19 mouse cellular contexts compared by ENCODE assay signal in the genomic region with DNA sequence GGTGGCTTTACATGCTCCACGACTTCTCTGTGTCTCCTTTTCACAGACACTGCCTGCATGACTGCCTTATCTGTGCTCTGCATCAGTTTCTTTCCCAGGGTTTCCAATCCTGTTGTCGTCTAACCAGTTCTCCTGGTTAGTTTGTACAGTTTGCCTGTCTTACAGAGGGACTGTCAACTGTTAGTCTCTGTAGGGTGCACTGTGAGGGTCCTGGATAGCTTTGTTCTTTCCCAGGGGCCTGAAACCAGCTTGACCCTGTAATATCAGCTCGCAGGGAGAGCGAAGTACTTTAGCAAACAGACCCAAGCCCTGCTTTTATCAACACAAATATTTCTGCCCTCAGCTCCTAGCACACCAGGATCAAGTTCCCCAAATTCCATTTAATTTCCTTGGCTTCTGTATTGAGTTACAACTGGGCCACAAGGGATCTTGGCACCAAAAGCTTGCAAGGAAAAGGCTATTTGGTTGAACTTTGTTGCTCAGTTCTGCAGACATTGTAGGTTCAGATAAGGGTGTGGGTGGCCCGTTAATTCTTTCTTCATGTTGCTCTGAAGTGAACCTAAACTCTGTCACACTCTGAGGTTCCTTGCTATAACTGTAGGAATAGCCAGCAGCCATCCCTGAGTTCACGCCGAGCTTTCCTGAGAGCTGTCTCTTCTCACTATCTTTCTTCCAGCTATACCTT. TPM values are rescaled to one million over a fixed set of nuclear protein-coding genes. Genes with fewer than 3 reads are reported as not detected.
DNase-seq lines count a peak whose midpoint lies in the region; ATAC-seq and TF ChIP-seq lines count a peak whose summit lies in the region.
"Had no signal": no experiment of that assay in that cellular context is flagged by ENCODE, and none has a peak within 500 bp of the region (broad histone marks: within the 10 kb centered on the region; RNA-seq: fewer than 3 reads in every experiment).

No protein-coding gene starts in this region.

- H3K9me3 ChIP-seq in heart, embryonic 13.5 days, result peaks cover 5% of the 10 kb centered on the region; the same call in 1 of the 2 replicates
- H3K9me3 ChIP-seq in kidney, postnatal 0 days (replicated peaks; ENCODE audit: low read length), result no peaks in the 10 kb centered on the region
- H3K9me3 ChIP-seq: forebrain, embryonic 13.5 days; hindbrain, embryonic 15.5 days; liver, embryonic 13.5 days; midbrain, embryonic 13.5 days had no signal

- H3K4me3 ChIP-seq in heart, embryonic 13.5 days, result no peak overlapping the region
- no peak overlapping the region for H3K4me3 ChIP-seq in kidney, postnatal 0 days (replicated peaks; ENCODE audit: low read depth, low read length)
- H3K4me3 ChIP-seq: forebrain, embryonic 13.5 days; hindbrain, embryonic 15.5 days; liver, embryonic 13.5 days; midbrain, embryonic 13.5 days had no signal

- WGBS in heart, embryonic 13.5 days, result 36% methylated on average over 7 of the region's 7 CpGs
- WGBS in kidney, postnatal 0 days, result 29% methylated on average over 7 of the region's 7 CpGs

- H3K27me3 ChIP-seq in heart, embryonic 13.5 days (replicated peaks), result no peaks in the 10 kb centered on the region
- H3K27me3 ChIP-seq in kidney, postnatal 0 days (ENCODE audit: insufficient read depth, low read length), result no peaks in the 10 kb centered on the region
- H3K27me3 ChIP-seq: forebrain, embryonic 13.5 days; hindbrain, embryonic 15.5 days; liver, embryonic 13.5 days; midbrain, embryonic 13.5 days; Patski had no signal

- DNase-seq in heart, adult 8-10 months (ENCODE audit: low spot score), result no peak
- peak; percentile 47 for DNase-seq in urinary bladder, postnatal 14 days (ENCODE audit: low spot score)
- no peak for DNase-seq in urinary bladder, adult 2 months (ENCODE audit: low spot score)
- peak; percentile 63 for DNase-seq in kidney, postnatal 0 days (ENCODE audit: low spot score)
- no peak for DNase-seq in testis, postnatal 10 days (ENCODE audit: low spot score)
- DNase-seq in c-Kit-positive CD71-positive TER-119-positive erythroid progenitor cells, embryonic 14.5 days (ENCODE audit: low spot score), result no peak
- DNase-seq: adrenal gland, postnatal 14 days; cerebellum, adult 9-10 months; layer of hippocampus, adult 9-11 months; liver, embryonic 13.5 days; thymus, postnatal 4 days had no signal

- no peak overlapping the region for H3K4me2 ChIP-seq in heart, embryonic 13.5 days
- no peak overlapping the region for H3K4me2 ChIP-seq in kidney, postnatal 0 days (ENCODE audit: low read length)
- H3K4me2 ChIP-seq: forebrain, embryonic 13.5 days; hindbrain, embryonic 15.5 days; liver, embryonic 13.5 days; midbrain, embryonic 13.5 days had no signal

- H3K36me3 ChIP-seq in heart, embryonic 13.5 days, result no peaks in the 10 kb centered on the region
- no peaks in the 10 kb centered on the region for H3K36me3 ChIP-seq in kidney, postnatal 0 days (ENCODE audit: insufficient read depth, low read length)
- H3K36me3 ChIP-seq: hindbrain, embryonic 15.5 days; liver, embryonic 13.5 days; midbrain, embryonic 13.5 days had no signal

- no peak for TF ChIP-seq CTCF in kidney, postnatal 0 days (IDR thresholded peaks at IDR 0.05; ENCODE audit: low read depth)

- no peak for ATAC-seq in heart, embryonic 13.5 days (ENCODE audit: extremely low read depth, insufficient number of reproducible peaks, low FRiP score, low TSS enrichment)
- no peak for ATAC-seq in kidney, postnatal 0 days (replicated peaks; ENCODE audit: low FRiP score, low read depth)
- no peak for ATAC-seq in cerebellum, adult (ENCODE audit: insufficient number of reproducible peaks, low FRiP score, low TSS enrichment)
- ATAC-seq: forebrain, embryonic 13.5 days; midbrain, embryonic 13.5 days; Patski had no signal

- peaks cover 29% of the 10 kb centered on the region for H3K4me1 ChIP-seq in heart, embryonic 13.5 days
- H3K4me1 ChIP-seq in kidney, postnatal 0 days (replicated peaks; ENCODE audit: insufficient read depth, low read length), result no peaks in the 10 kb centered on the region
- H3K4me1 ChIP-seq: forebrain, embryonic 13.5 days; hindbrain, embryonic 15.5 days; liver, embryonic 13.5 days; midbrain, embryonic 13.5 days had no signal

- no peak overlapping the region for H3K27ac ChIP-seq in heart, embryonic 13.5 days (replicated peaks)
- peak overlapping the region; percentile 44; the same call in 1 of the 2 replicates for H3K27ac ChIP-seq in kidney, postnatal 0 days
- H3K27ac ChIP-seq: forebrain, embryonic 13.5 days; hindbrain, embryonic 15.5 days; liver, embryonic 13.5 days; midbrain, embryonic 13.5 days had no signal

- H3K9ac ChIP-seq in heart, embryonic 13.5 days, result 0 out of 2 replicates have a peak overlapping the region, but pooled peaks have one; percentile 5
- H3K9ac ChIP-seq in kidney, postnatal 0 days (ENCODE audit: low read depth, low read length), result no peak overlapping the region
- H3K9ac ChIP-seq: forebrain, embryonic 13.5 days; hindbrain, embryonic 15.5 days; liver, embryonic 13.5 days; midbrain, embryonic 13.5 days had no signal

RNA-seq across cellular contexts. Expression of gene Pbp2, which starts 5.5 kb away (rescaled TPM):
- not detected in 2 replicates for polyA plus RNA-seq in heart, embryonic 13.5 days (2015; fragmentation: Nextera tagmentation; extraction: Ambion mirVana)
- not detected for total RNA-seq in heart, adult 8-10 months (2022)
- polyA plus RNA-seq in urinary bladder, adult 2 months (2012; rRNA removed), result 0.41 and 0.52 TPM in 2 replicates
- polyA plus RNA-seq in kidney, postnatal 0 days (2015; fragmentation: Nextera tagmentation; extraction: Ambion mirVana), result 0.20 and 0.42 TPM in 2 replicates
- total RNA-seq: adrenal gland, postnatal 14 days; granulocyte monocyte progenitor cell, adult 5-6 weeks had no signal
- polyA plus RNA-seq: forebrain, embryonic 13.5 days; liver, embryonic 13.5 days; midbrain, embryonic 13.5 days; Patski had no signal

RNA-seq across cellular contexts. Expression of gene Gsg1, which starts 50.6 kb away (rescaled TPM):
- 0.51 and 0.56 TPM in 2 replicates for polyA plus RNA-seq in heart, embryonic 13.5 days (2015; fragmentation: Nextera tagmentation; extraction: Ambion mirVana)
- total RNA-seq in heart, adult 8-10 months (2022), result under 1 TPM; 0.31 to 0.47 (median 0.42) TPM
- 0.06 and 0.21 TPM in 2 replicates for polyA plus RNA-seq in urinary bladder, adult 2 months (2012; rRNA removed)
- polyA plus RNA-seq in kidney, postnatal 0 days (2015; fragmentation: Nextera tagmentation; extraction: Ambion mirVana), result 0.37 and 0.62 TPM in 2 replicates
- total RNA-seq: adrenal gland, postnatal 14 days; granulocyte monocyte progenitor cell, adult 5-6 weeks; neutrophil, adult 5-6 weeks had no signal
- polyA plus RNA-seq: hindbrain, embryonic 15.5 days had no signal

RNA-seq across cellular contexts. Expression of gene Emp1, which starts 57.6 kb away (rescaled TPM):
- polyA plus RNA-seq in heart, embryonic 13.5 days (2015; fragmentation: Nextera tagmentation; extraction: Ambion mirVana), result 37.4 and 38.4 TPM in 2 replicates
- 10 to 100 TPM; 24.4 to 52.4 (median 41.1) TPM for total RNA-seq in heart, adult 8-10 months (2022)
- polyA plus RNA-seq in urinary bladder, adult 2 months (2012; rRNA removed), result 102 and 112 TPM in 2 replicates
- polyA plus RNA-seq in kidney, postnatal 0 days (2015; fragmentation: Nextera tagmentation; extraction: Ambion mirVana), result 54.7 and 55.7 TPM in 2 replicates
- total RNA-seq: granulocyte monocyte progenitor cell, adult 5-6 weeks had no signal

Comparison
In these comparisons a context has a peak if more than half of its experiments do, and no peak if none do; other contexts are left out.
1. DNase-seq: peak in urinary bladder, postnatal 14 days (single experiment) and kidney, postnatal 0 days (single experiment); none in heart, adult 8-10 months (single experiment), urinary bladder, adult 2 months (single experiment), testis, postnatal 10 days (single experiment) and c-Kit-positive CD71-positive TER-119-positive erythroid progenitor cells, embryonic 14.5 days (single experiment).